17 mouse cellular contexts compared by ENCODE assay signal in the genomic region with DNA sequence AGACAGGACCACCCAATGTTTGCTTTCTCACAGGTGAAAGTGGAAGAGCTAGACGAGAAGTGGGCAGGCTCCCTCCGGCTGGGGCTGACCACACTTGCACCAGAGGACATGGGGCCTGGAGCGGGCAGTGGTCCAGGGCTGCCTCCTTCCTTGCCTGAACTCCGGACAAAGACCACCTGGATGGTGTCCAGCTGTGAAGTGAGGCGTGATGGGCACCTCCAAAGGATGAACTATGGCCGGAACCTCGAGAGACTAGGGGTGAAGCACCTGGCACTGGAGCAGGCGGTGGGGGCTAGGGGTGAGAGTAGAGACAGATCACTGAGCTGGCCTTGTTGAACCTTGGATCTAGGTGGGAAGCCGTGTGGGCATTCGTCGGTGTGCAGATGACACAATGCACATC. TPM values are rescaled to one million over a fixed set of nuclear protein-coding genes. Genes with fewer than 3 reads are reported as not detected.
DNase-seq lines count a peak whose midpoint lies in the region; ATAC-seq lines count a peak whose summit lies in the region.
"Had no signal": no experiment of that assay in that cellular context is flagged by ENCODE, and none has a peak within 500 bp of the region (broad histone marks: within the 10 kb centered on the region; RNA-seq: fewer than 3 reads in every experiment).

No protein-coding gene starts in this region.

- no peak overlapping the region for H3K4me3 ChIP-seq in kidney, embryonic 16.5 days (ENCODE audit: low read length)
- no peak overlapping the region for H3K4me3 ChIP-seq in kidney, embryonic 14.5 days (ENCODE audit: low read length)
- no peak overlapping the region for H3K4me3 ChIP-seq in intestine, embryonic 15.5 days (replicated peaks)
- H3K4me3 ChIP-seq: forebrain, embryonic 15.5 days; heart, embryonic 13.5 days; hindbrain, embryonic 12.5 days had no signal

- peak; percentile 97 for DNase-seq in kidney, adult 11 months
- peak; percentile 95 to 96 for DNase-seq in kidney, adult 8-10 months
- DNase-seq in kidney, postnatal 25 days = peak; percentile 94 to 97
- no peak for DNase-seq in embryo, embryonic 11 days
- DNase-seq in cerebellum, postnatal 36 days = no peak
- DNase-seq: adrenal gland, adult 2 months; adrenal gland, postnatal 25 days; cerebellum, adult 18-20 months; gastrocnemius, postnatal 10 days; heart, postnatal 4 days had no signal

- peaks cover 7% of the 10 kb centered on the region for H3K4me1 ChIP-seq in kidney, embryonic 16.5 days (ENCODE audit: insufficient read depth, low read length)
- 0 out of 2 replicates have a peak, but pooled peaks cover 4% of the 10 kb centered on the region for H3K4me1 ChIP-seq in kidney, embryonic 14.5 days (ENCODE audit: control insufficient read depth, insufficient read depth, low read length)
- H3K4me1 ChIP-seq in intestine, embryonic 15.5 days (replicated peaks) = peaks cover 6% of the 10 kb centered on the region

- peaks cover 92% of the 10 kb centered on the region for H3K36me3 ChIP-seq in kidney, embryonic 16.5 days (ENCODE audit: insufficient read depth, low read length)
- peaks cover 94% of the 10 kb centered on the region for H3K36me3 ChIP-seq in kidney, embryonic 14.5 days (ENCODE audit: control insufficient read depth, insufficient read depth, low read length)
- H3K36me3 ChIP-seq in intestine, embryonic 15.5 days = peaks cover 87% of the 10 kb centered on the region

- H3K9me3 ChIP-seq in kidney, embryonic 16.5 days (ENCODE audit: low read length) = no peaks in the 10 kb centered on the region
- H3K9me3 ChIP-seq in kidney, embryonic 14.5 days (ENCODE audit: control insufficient read depth, low read length) = no peaks in the 10 kb centered on the region
- no peaks in the 10 kb centered on the region for H3K9me3 ChIP-seq in intestine, embryonic 15.5 days
- H3K9me3 ChIP-seq: forebrain, embryonic 15.5 days; heart, embryonic 13.5 days; hindbrain, embryonic 12.5 days had no signal

- H3K27me3 ChIP-seq in kidney, embryonic 16.5 days (ENCODE audit: insufficient read depth, low read length) = no peaks in the 10 kb centered on the region
- H3K27me3 ChIP-seq in kidney, embryonic 14.5 days (ENCODE audit: control insufficient read depth, insufficient read depth, low read length) = no peaks in the 10 kb centered on the region
- H3K27me3 ChIP-seq in intestine, embryonic 15.5 days (replicated peaks) = no peaks in the 10 kb centered on the region
- H3K27me3 ChIP-seq: forebrain, embryonic 15.5 days; heart, embryonic 13.5 days; hindbrain, embryonic 12.5 days had no signal

- no peak overlapping the region for H3K27ac ChIP-seq in kidney, embryonic 16.5 days (ENCODE audit: low read length)
- H3K27ac ChIP-seq in kidney, embryonic 14.5 days (ENCODE audit: low read depth, low read length) = 0 out of 2 replicates have a peak overlapping the region, but pooled peaks have one; percentile 19
- no peak overlapping the region for H3K27ac ChIP-seq in intestine, embryonic 15.5 days
- H3K27ac ChIP-seq: forebrain, embryonic 15.5 days; heart, embryonic 13.5 days; hindbrain, embryonic 12.5 days had no signal

- H3K9ac ChIP-seq in kidney, embryonic 16.5 days (replicated peaks; ENCODE audit: low read length) = no peak overlapping the region
- no peak overlapping the region for H3K9ac ChIP-seq in kidney, embryonic 14.5 days (ENCODE audit: low read depth, low read length)
- H3K9ac ChIP-seq in intestine, embryonic 15.5 days = no peak overlapping the region
- H3K9ac ChIP-seq: forebrain, embryonic 15.5 days; heart, embryonic 13.5 days; hindbrain, embryonic 12.5 days had no signal

- 87% methylated on average over 11 of the region's 11 CpGs for WGBS in kidney, embryonic 16.5 days
- 94% methylated on average over 11 of the region's 11 CpGs for WGBS in kidney, embryonic 14.5 days
- WGBS in intestine, embryonic 15.5 days = 93% methylated on average over 11 of the region's 11 CpGs

- no peak for ATAC-seq in kidney, embryonic 16.5 days (ENCODE audit: low FRiP score, low TSS enrichment)
- no peak for ATAC-seq in kidney, embryonic 14.5 days (ENCODE audit: low FRiP score, low TSS enrichment)
- ATAC-seq in intestine, embryonic 15.5 days = no peak
- ATAC-seq: forebrain, embryonic 15.5 days; hindbrain, embryonic 16.5 days had no signal

- H3K4me2 ChIP-seq in kidney, embryonic 16.5 days (replicated peaks; ENCODE audit: low read depth, low read length) = no peak overlapping the region
- H3K4me2 ChIP-seq in kidney, embryonic 14.5 days (replicated peaks; ENCODE audit: low read depth, low read length) = no peak overlapping the region
- no peak overlapping the region for H3K4me2 ChIP-seq in intestine, embryonic 15.5 days (replicated peaks)
- H3K4me2 ChIP-seq: forebrain, embryonic 15.5 days; heart, embryonic 13.5 days; hindbrain, embryonic 12.5 days had no signal

RNA-seq across cellular contexts. Expression of a gene that starts 5.0 kb away (rescaled TPM):
- 85.2 and 86.4 TPM in 2 replicates for polyA plus RNA-seq in kidney, embryonic 16.5 days (2015; fragmentation: Nextera tagmentation; extraction: Ambion mirVana)
- polyA plus RNA-seq in kidney, embryonic 14.5 days (2014; fragmentation: Nextera tagmentation; extraction: Ambion mirVana) = 73.4 and 82.0 TPM in 2 replicates
- 68.1 and 68.5 TPM in 2 replicates for polyA plus RNA-seq in intestine, embryonic 15.5 days (2015; fragmentation: Nextera tagmentation; extraction: Ambion mirVana)

RNA-seq across cellular contexts. Expression of a gene that starts 7.8 kb away (rescaled TPM):
- polyA plus RNA-seq in kidney, embryonic 16.5 days (2015; fragmentation: Nextera tagmentation; extraction: Ambion mirVana) = 11.4 and 12.8 TPM in 2 replicates
- polyA plus RNA-seq in kidney, embryonic 14.5 days (2014; fragmentation: Nextera tagmentation; extraction: Ambion mirVana) = 13.0 and 16.3 TPM in 2 replicates
- polyA plus RNA-seq in intestine, embryonic 15.5 days (2015; fragmentation: Nextera tagmentation; extraction: Ambion mirVana) = 7.0 and 10.0 TPM in 2 replicates

RNA-seq across cellular contexts. Expression of a gene that starts 7.9 kb away (rescaled TPM):
- 11.7 and 12.8 TPM in 2 replicates for polyA plus RNA-seq in kidney, embryonic 16.5 days (2015; fragmentation: Nextera tagmentation; extraction: Ambion mirVana)
- 12.4 and 15.1 TPM in 2 replicates for polyA plus RNA-seq in kidney, embryonic 14.5 days (2014; fragmentation: Nextera tagmentation; extraction: Ambion mirVana)
- 7.7 and 7.9 TPM in 2 replicates for polyA plus RNA-seq in intestine, embryonic 15.5 days (2015; fragmentation: Nextera tagmentation; extraction: Ambion mirVana)

RNA-seq across cellular contexts. Expression of a gene that starts 13.1 kb away (rescaled TPM):
- polyA plus RNA-seq in kidney, embryonic 16.5 days (2015; fragmentation: Nextera tagmentation; extraction: Ambion mirVana) = 1,737 and 1,791 TPM in 2 replicates
- polyA plus RNA-seq in kidney, embryonic 14.5 days (2014; fragmentation: Nextera tagmentation; extraction: Ambion mirVana) = 2,108 and 2,169 TPM in 2 replicates
- 1,625 and 1,693 TPM in 2 replicates for polyA plus RNA-seq in intestine, embryonic 15.5 days (2015; fragmentation: Nextera tagmentation; extraction: Ambion mirVana)

RNA-seq across cellular contexts. Expression of a gene that starts 13.3 kb away (rescaled TPM):
- polyA plus RNA-seq in kidney, embryonic 16.5 days (2015; fragmentation: Nextera tagmentation; extraction: Ambion mirVana) = 0.44 and 0.67 TPM in 2 replicates
- 0.20 and 0.28 TPM in 2 replicates for polyA plus RNA-seq in kidney, embryonic 14.5 days (2014; fragmentation: Nextera tagmentation; extraction: Ambion mirVana)
- 4.8 and 5.9 TPM in 2 replicates for polyA plus RNA-seq in intestine, embryonic 15.5 days (2015; fragmentation: Nextera tagmentation; extraction: Ambion mirVana)

Comparison
In these comparisons a context has a peak if more than half of its experiments do, and no peak if none do; other contexts are left out.
1. DNase-seq: peak in kidney, adult 11 months (single experiment), kidney, adult 8-10 months (2 of 2) and kidney, postnatal 25 days (2 of 2); none in embryo, embryonic 11 days (single experiment) and cerebellum, postnatal 36 days (0 of 2).